Mouse (Mus musculus) ES-CJ7 (cell line): ENCODE data around the gene Mindy1.
A peak's percentile ranks its signal among the peaks of the same experiment; 100 is the strongest.

Source experiments
- DNase-seq: peaks from one replicate; pipeline ENCODE4 v3.0.0; 2011; ENCODE audit warnings: low read depth, low spot score

Mindy1 gene

GRCm38 (mm10) chr3:95281216-95282126 lies at the start of gene Mindy1, which contains the start of gene Prune1:
Gene Mindy1 (plus strand): TSS chr3:95281345.
Gene Prune1 (minus strand): TSS chr3:95282076.
- peak; percentile 98 for DNase-seq

GRCm38 (mm10) chr3:95232771-95233170 lies 48.4 kb upstream of the Mindy1 start:
- peak; percentile 49 for DNase-seq

GRCm38 (mm10) chr3:95233303-95233980 lies 47.7 kb upstream of the Mindy1 start:
- DNase-seq, result no peak

- DNase-seq, result no peak
Measured at GRCm38 (mm10) chr3:95235386-95236301, 45.5 kb upstream of the Mindy1 start.

- DNase-seq, result no peak
Measured at GRCm38 (mm10) chr3:95237541-95238099, 43.5 kb upstream of the Mindy1 start.

GRCm38 (mm10) chr3:95239022-95239421 lies 42.1 kb upstream of the Mindy1 start:
- peak; percentile 57 for DNase-seq

- DNase-seq, result no peak
Measured at GRCm38 (mm10) chr3:95239971-95240370, 41.2 kb upstream of the Mindy1 start.

- DNase-seq, result peak; percentile 67
Measured at GRCm38 (mm10) chr3:95240900-95241299, 40.2 kb upstream of the Mindy1 start.

- no peak for DNase-seq
Measured at GRCm38 (mm10) chr3:95241498-95241897, 39.6 kb upstream of the Mindy1 start, which contains the start of gene Gm128. Gene Gm128 (minus strand): TSS chr3:95241598.

GRCm38 (mm10) chr3:95243086-95243485 lies 38.1 kb upstream of the Mindy1 start:
- DNase-seq, result no peak

- DNase-seq, result no peak
Measured at GRCm38 (mm10) chr3:95246465-95247231, 34.5 kb upstream of the Mindy1 start.

- DNase-seq, result no peak
Measured at GRCm38 (mm10) chr3:95247660-95248336, 33.3 kb upstream of the Mindy1 start.

GRCm38 (mm10) chr3:95250361-95250760 lies 30.8 kb upstream of the Mindy1 start:
- no peak for DNase-seq

- DNase-seq, result no peak
Measured at GRCm38 (mm10) chr3:95250783-95251424, 30.2 kb upstream of the Mindy1 start, which contains the start of gene Bnipl. Gene Bnipl (minus strand): TSS chr3:95251193.

- no peak for DNase-seq
Measured at GRCm38 (mm10) chr3:95256931-95257330, 24.2 kb upstream of the Mindy1 start.

- DNase-seq, result no peak
Measured at GRCm38 (mm10) chr3:95261975-95262374, 19.2 kb upstream of the Mindy1 start.

- DNase-seq, result peak; percentile 86
Measured at GRCm38 (mm10) chr3:95263089-95263739, 17.9 kb upstream of the Mindy1 start.

- DNase-seq, result no peak
Measured at GRCm38 (mm10) chr3:95264724-95265123, 16.4 kb upstream of the Mindy1 start.

- no peak for DNase-seq
Measured at GRCm38 (mm10) chr3:95266052-95266451, 15.1 kb upstream of the Mindy1 start.
